Mouse (Mus musculus) neural tube, embryonic 15.5 days (tissue): Measurements from ENCODE around the gene Steap2. TPM values are rescaled to one million over a fixed set of nuclear protein-coding genes. Genes with fewer than 3 reads are reported as not detected.
"Not testable (repeated sequence)": the region's sequence is repeated elsewhere in the genome, so short reads cannot be mapped to it uniquely, and the experiment has no call there.

Experiments used
- ATAC-seq: fragments of 200-750 bp; cut with Nextera tagmentation; 2 replicates; pipeline ENCODE4 v1.8.0; 2017; ENCODE audit warnings: mild to moderate bottlenecking, moderate TSS enrichment, moderate library complexity; ENCODE audit not compliant: low FRiP score
- H3K27ac ChIP-seq: fragments of 300-500 bp; sonication (generic); replicated peaks from 2 replicates; pipeline ENCODE4 v1.5.1; 2015; ENCODE audit warnings: mild to moderate bottlenecking, inconsistent platforms
- H3K27me3 ChIP-seq: fragments of 300-500 bp; sonication (generic); replicated peaks from 2 replicates; pipeline ENCODE4 v1.6.1; 2015; ENCODE audit warnings: inconsistent platforms
- H3K36me3 ChIP-seq: fragments of 300-500 bp; sonication (generic); 2 replicates; pipeline ENCODE4 v1.6.1; 2015; ENCODE audit warnings: inconsistent platforms
- H3K4me1 ChIP-seq: fragments of 300-500 bp; sonication (generic); 2 replicates; pipeline ENCODE4 v1.6.1; 2015; ENCODE audit warnings: inconsistent platforms
- H3K4me2 ChIP-seq: fragments of 300-500 bp; sonication (generic); 2 replicates; pipeline ENCODE4 v1.6.1; 2015; ENCODE audit warnings: inconsistent platforms, mild to moderate bottlenecking, moderate library complexity
- H3K4me3 ChIP-seq: fragments of 300-500 bp; sonication (generic); replicated peaks from 2 replicates; pipeline ENCODE4 v1.5.1; 2015; ENCODE audit warnings: mild to moderate bottlenecking, inconsistent platforms
- H3K9ac ChIP-seq: fragments of 300-500 bp; sonication (generic); replicated peaks from 2 replicates; pipeline ENCODE4 v1.6.1; 2015; ENCODE audit warnings: mild to moderate bottlenecking, inconsistent platforms
- H3K9me3 ChIP-seq: fragments of 300-500 bp; sonication (generic); replicated peaks from 2 replicates; pipeline ENCODE4 v1.6.1; 2016; ENCODE audit warnings: inconsistent platforms
- WGBS: fragments of 180-500 bp; shearing (Covaris S2); methylation state at CpG from one replicate; pipeline ENCODE4 v1.1.7; 2015; ENCODE audit warnings: mixed read lengths; 5-methylcytosine and 5-hydroxymethylcytosine counted together
- polyA plus RNA-seq: library from polyadenylated mRNA; unstranded; fragments of >200 nt; fragmentation: Nextera tagmentation; extraction: Ambion mirVana; gene quantifications from 2 replicates; pipeline ENCODE4 v1.2.1, GENCODE M21; 2015

Gene Steap2
- polyA plus RNA-seq, 1 experiment from 2014 or later, result 6.9 TPM

DNA sequence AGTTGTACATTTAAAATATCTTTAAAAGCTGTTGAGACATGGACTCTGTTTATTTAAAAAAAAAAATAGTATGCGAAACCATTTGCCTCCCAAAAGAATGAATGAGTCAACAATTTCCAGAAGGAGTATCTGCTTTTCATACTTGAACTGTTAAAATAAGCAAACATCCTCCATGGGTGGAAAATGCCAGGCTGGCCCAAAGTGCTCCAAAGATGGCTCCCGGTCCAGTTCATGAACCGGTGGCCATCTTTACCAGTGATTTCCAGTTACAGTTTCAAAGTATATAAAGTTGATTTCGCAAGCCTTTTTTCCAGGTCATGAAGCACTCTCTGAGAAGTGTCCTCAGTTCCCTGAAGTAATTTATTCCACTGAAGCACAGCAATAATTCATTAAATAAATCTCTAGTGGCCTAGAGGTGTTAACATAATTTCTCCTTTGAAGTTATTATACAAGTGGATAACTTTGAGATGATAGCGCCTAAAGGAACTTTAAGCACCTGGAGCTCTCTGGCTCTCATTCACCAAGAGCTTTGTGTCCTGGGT, 1.1 kb upstream of the Steap2 start:
- Histone ChIP-seq H3K9me3 (no peaks in the 10 kb centered on the region), H3K4me1 (peaks cover 14% of the 10 kb centered on the region; the same call in 1 of the 2 replicates), H3K4me3 (no peak overlapping the region), H3K9ac (no peak overlapping the region), H3K36me3 (no peaks in the 10 kb centered on the region), H3K4me2 (no peak overlapping the region), H3K27ac (no peak overlapping the region), H3K27me3 (no peaks in the 10 kb centered on the region)
- WGBS, result 80% methylated on average over 5 of the region's 5 CpGs
- no peak for ATAC-seq

GRCm38 (mm10) chr5:5693541-5693955, 830 bp downstream of the Steap2 start:
- no peaks in the 10 kb centered on the region for H3K9me3 ChIP-seq
- peak overlapping the region; percentile 69 for H3K4me3 ChIP-seq
- ATAC-seq, result peak; percentile 72
- H3K4me1 ChIP-seq, result peaks cover 14% of the 10 kb centered on the region; the same call in 1 of the 2 replicates
- no peaks in the 10 kb centered on the region for H3K36me3 ChIP-seq
- H3K9ac ChIP-seq, result peak overlapping the region; percentile 79
- H3K27ac ChIP-seq, result peak overlapping the region; percentile 54; the same call in 1 of the 2 replicates
- no peaks in the 10 kb centered on the region for H3K27me3 ChIP-seq
- H3K4me2 ChIP-seq, result peak overlapping the region; percentile 81
- 1% methylated on average over 29 of the region's 29 CpGs for WGBS

GRCm38 (mm10) chr5:5692167-5692738, 2.1 kb downstream of the Steap2 start:
- H3K27ac ChIP-seq, result no peak overlapping the region
- WGBS, result 60% methylated on average over 4 of the region's 4 CpGs
- no peaks in the 10 kb centered on the region for H3K9me3 ChIP-seq
- H3K27me3 ChIP-seq, result no peaks in the 10 kb centered on the region
- peaks cover 14% of the 10 kb centered on the region; the same call in 1 of the 2 replicates for H3K4me1 ChIP-seq
- 0 out of 2 replicates have a peak overlapping the region, but pooled peaks have one; percentile 0 for H3K4me3 ChIP-seq
- no peaks in the 10 kb centered on the region for H3K36me3 ChIP-seq
- peak overlapping the region; percentile 81 for H3K4me2 ChIP-seq
- H3K9ac ChIP-seq, result no peak overlapping the region
- no peak for ATAC-seq

DNA sequence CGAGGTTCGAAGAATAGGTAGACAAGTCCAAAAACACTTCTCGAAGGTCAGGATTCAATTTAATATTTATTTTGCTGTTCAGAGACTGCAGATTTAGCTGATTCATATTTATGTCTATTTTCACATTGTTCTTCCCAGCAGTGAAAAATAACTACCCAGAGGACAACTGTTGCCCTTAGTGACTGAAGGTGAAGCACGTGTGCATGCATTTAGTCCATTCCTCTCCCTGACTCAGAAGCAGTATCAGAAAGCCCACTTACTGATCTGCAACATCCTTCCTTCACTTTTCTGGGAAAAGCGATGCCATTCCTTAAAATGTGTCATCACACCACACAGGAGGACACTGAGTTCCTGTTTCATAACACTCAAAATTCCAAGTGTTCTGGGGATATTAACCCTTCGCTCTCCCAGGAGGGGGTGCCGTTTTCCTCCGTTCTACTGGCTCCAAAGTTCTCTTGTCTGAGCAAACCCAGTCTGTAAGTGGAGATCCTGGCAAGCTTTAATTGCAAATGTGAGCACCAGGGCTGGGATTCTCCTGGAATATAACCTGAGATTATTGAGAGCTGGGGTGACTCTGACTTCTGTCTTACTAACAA, 5.3 kb downstream of the Steap2 start:
- Histone ChIP-seq H3K4me1 (peaks cover 12% of the 10 kb centered on the region; the same call in 1 of the 2 replicates), H3K36me3 (no peaks in the 10 kb centered on the region), H3K4me3 (no peak overlapping the region), H3K9ac (no peak overlapping the region), H3K9me3 (no peaks in the 10 kb centered on the region), H3K4me2 (no peak overlapping the region), H3K27me3 (no peaks in the 10 kb centered on the region), H3K27ac (no peak overlapping the region)
- ATAC-seq, result no peak
- WGBS, result 84% methylated on average over 8 of the region's 8 CpGs

DNA sequence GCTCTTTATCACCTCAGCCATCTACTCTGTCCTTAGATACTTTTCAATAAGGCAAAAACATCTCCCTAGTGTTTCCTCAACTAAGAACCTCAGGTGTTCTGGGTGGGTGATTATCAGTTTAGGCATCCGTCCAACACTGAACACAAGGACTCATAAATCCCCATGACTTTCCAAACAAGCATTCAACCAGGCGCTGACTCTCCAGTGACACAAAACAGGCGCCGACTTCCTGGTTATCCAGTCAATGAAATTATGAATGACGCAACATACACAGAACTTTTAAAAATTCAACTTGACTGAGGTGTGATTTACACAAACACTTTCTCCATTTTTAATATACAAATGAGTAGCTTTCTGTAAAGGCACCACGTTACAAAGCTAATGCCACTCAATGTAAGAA, 6.2 kb downstream of the Steap2 start:
- no peak for ATAC-seq
- Histone ChIP-seq H3K36me3 (no peaks in the 10 kb centered on the region), H3K9ac (no peak overlapping the region), H3K9me3 (no peaks in the 10 kb centered on the region), H3K27ac (no peak overlapping the region), H3K27me3 (no peaks in the 10 kb centered on the region), H3K4me1 (peaks cover 9% of the 10 kb centered on the region; the same call in 1 of the 2 replicates), H3K4me2 (no peak overlapping the region), H3K4me3 (no peak overlapping the region)
- WGBS, result 63% methylated on average over 6 of the region's 6 CpGs

DNA sequence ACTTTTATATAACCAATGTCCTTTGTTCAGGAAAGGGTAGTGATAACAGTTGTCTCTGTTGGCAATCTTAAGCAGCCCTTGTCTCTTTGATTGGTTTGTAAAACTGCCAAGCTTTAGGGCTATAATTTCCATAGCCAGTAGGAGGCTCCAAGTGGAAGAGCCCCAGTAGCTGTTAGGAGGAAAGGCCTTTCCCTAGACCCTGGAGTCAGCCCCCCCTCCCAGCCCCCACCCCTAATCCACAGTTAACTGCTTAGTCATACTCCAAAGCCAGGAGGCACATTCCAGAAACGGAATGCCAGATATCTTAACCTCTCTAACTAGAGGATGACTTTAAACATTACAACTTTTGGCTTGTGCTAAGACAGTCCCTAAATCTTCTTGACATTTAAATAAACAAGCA, 7.4 kb downstream of the Steap2 start:
- no peak for ATAC-seq

DNA sequence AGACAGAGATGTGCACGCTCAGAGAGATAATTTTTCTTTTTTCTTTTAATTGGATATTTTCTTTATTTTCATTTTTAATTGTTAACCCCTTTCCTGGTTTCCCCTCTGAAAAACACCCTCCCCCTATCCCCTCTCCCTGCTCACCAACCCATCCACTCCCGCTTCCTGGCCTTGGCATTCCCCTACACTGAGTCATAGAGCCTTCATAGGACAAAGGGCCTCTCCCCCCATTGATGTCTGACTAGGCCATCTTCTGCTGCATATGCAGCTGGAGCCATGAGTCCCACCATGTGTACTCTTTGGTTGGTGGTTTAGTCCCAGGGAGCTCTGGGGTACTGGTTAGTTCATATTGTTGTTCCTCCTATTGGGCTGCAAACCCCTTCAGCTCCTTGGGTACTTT, 9.4 kb downstream of the Steap2 start:
- not testable (repeated sequence) for ATAC-seq, H3K4me3 ChIP-seq, H3K27ac ChIP-seq, H3K9ac ChIP-seq, H3K27me3 ChIP-seq, H3K36me3 ChIP-seq, H3K9me3 ChIP-seq, H3K4me2 ChIP-seq, H3K4me1 ChIP-seq
- WGBS, result 88% methylated on average over 2 of the region's 2 CpGs

More for the DNA sequence above, 7.4 kb downstream of the Steap2 start:
- Histone ChIP-seq H3K27me3 (no peaks in the 10 kb centered on the region), H3K4me2 (no peak overlapping the region), H3K9ac (no peak overlapping the region), H3K9me3 (no peaks in the 10 kb centered on the region), H3K4me1 (no peaks in the 10 kb centered on the region), H3K4me3 (no peak overlapping the region), H3K36me3 (no peaks in the 10 kb centered on the region), H3K27ac (no peak overlapping the region)
- 6% methylated on average over 1 of the region's 1 CpGs for WGBS

- Histone ChIP-seq H3K4me1 (no peaks in the 10 kb centered on the region), H3K4me3 (no peak overlapping the region), H3K9ac (no peak overlapping the region), H3K36me3 (no peaks in the 10 kb centered on the region), H3K27me3 (no peaks in the 10 kb centered on the region), H3K27ac (no peak overlapping the region), H3K4me2 (no peak overlapping the region), H3K9me3 (no peaks in the 10 kb centered on the region)
- ATAC-seq, result no peak
- WGBS, result 83% methylated on average over 4 of the region's 4 CpGs
Observed at GRCm38 (mm10) chr5:5683292-5683691, 11.1 kb downstream of the Steap2 start.

DNA sequence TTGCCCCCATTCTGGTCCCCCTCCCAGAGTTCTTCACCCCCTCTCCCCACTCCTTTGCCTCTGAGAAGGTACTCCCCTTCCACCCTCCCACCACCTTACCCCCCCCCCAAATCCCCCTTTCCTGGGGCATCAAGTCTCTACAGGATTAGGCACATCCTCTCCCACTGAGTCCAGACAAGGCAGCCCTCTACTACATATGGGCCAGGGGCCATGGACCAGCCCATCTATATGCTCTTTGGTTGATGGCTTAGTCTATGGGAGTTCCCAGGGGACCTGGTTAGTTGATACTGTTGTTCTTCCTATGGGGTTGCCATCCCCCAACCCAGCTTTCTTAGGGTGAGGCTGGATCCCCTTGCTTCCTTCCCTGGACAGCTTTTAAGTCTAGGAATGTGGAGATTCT, 14.9 kb downstream of the Steap2 start:
- Histone ChIP-seq H3K4me3 (no peak overlapping the region), H3K4me1 (no peaks in the 10 kb centered on the region), H3K4me2 (no peak overlapping the region), H3K27ac (no peak overlapping the region), H3K9ac (no peak overlapping the region), H3K36me3 (peaks cover 7% of the 10 kb centered on the region), H3K27me3 (no peaks in the 10 kb centered on the region), H3K9me3 (no peaks in the 10 kb centered on the region)
- ATAC-seq, result no peak

DNA sequence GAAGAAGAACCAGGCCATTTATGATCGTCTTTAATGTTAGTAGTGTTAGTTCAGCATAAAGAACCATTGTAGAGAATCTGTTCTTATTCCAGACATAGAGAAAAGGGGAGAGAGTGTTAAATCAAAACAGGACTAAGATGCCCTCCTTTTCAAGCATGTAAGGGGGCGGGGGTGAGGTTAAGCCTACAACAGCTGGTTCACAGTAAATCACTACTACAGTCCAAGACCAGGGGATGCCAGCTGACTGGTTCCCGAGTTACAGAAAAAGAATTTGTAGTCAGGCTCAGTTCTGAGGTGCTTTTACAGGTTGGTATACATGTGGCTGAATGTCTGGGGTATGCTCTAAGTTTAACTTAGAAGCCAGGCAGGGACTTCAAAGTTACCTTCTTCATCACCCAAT, 18.3 kb downstream of the Steap2 start:
- no peaks in the 10 kb centered on the region for H3K4me1 ChIP-seq
- WGBS, result 72% methylated on average over 3 of the region's 3 CpGs
- ATAC-seq, result no peak

GRCm38 (mm10) chr5:5668920-5669319, 25.5 kb downstream of the Steap2 start:
- Histone ChIP-seq H3K9ac (no peak overlapping the region), H3K27me3 (no peaks in the 10 kb centered on the region), H3K4me2 (no peak overlapping the region), H3K36me3 (no peaks in the 10 kb centered on the region), H3K9me3 (no peaks in the 10 kb centered on the region), H3K4me1 (peaks cover 11% of the 10 kb centered on the region), H3K4me3 (no peak overlapping the region), H3K27ac (no peak overlapping the region)
- ATAC-seq, result no peak
- WGBS, result 66% methylated on average over 7 of the region's 7 CpGs

More for the DNA sequence above, 18.3 kb downstream of the Steap2 start:
- Histone ChIP-seq H3K36me3 (peaks cover 7% of the 10 kb centered on the region), H3K9ac (no peak overlapping the region), H3K27me3 (no peaks in the 10 kb centered on the region), H3K4me2 (no peak overlapping the region), H3K4me3 (no peak overlapping the region), H3K27ac (no peak overlapping the region), H3K9me3 (no peaks in the 10 kb centered on the region)

DNA sequence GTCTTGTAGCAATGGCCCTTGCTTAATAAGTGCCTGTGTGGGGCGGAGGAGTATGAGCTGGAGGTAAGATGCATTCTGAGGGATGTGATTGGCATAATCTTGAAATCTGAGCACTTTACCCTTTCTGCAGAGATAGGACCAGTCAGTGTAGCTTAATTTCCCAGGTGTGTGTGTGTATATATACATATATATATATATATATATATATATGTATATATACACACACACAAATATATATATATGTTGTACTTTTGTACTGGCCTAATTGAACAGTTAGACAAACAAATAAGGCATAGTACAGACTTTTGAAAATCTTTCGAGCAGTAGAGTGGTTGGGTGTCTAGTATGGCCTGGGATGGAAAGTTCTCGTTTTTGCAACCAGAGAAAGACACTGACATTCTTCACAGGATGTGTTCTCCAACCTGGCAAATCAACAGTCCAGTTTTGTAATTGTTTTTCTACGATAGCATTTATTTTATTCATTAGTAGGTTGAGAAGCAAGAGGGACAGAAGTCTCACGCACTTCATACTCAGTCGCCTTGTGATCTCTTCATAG, 29.9 kb downstream of the Steap2 start:
- Histone ChIP-seq H3K4me2 (peak overlapping the region; percentile 85), H3K9me3 (no peaks in the 10 kb centered on the region), H3K27ac (peak overlapping the region; percentile 79), H3K4me3 (peak overlapping the region; percentile 78), H3K36me3 (no peaks in the 10 kb centered on the region), H3K27me3 (no peaks in the 10 kb centered on the region), H3K9ac (peak overlapping the region; percentile 64), H3K4me1 (peaks cover 18% of the 10 kb centered on the region)
- 56% methylated on average over 6 of the region's 6 CpGs for WGBS
- peak; percentile 2; the same call in 1 of the 2 replicates for ATAC-seq
